Mouse (Mus musculus): Measurements from ENCODE around the gene Bmp7. TPM values are rescaled to one million over a fixed set of nuclear protein-coding genes. Genes with fewer than 3 reads are reported as not detected.

Bmp7 gene
- total and polyA plus RNA-seq, 3 experiments, result 0.05 TPM; not detected in 2

- Histone ChIP-seq H3K9me3 (replicated peaks) (peaks cover 82% of the 10 kb centered on the region), H3K4me3 (ENCODE audit: low read depth, low read length) (no peak overlapping the region), H3K4me1 (ENCODE audit: insufficient read depth, low read depth, low read length) (no peaks in the 10 kb centered on the region), H3K27me3 (ENCODE audit: insufficient read depth, low read length) (no peaks in the 10 kb centered on the region; the same call in 1 of the 2 replicates), H3K36me3 (replicated peaks) (no peaks in the 10 kb centered on the region)
- no peak for DNase-seq (ENCODE audit: low spot score)
- no peak for ATAC-seq (ENCODE audit: extremely low read depth, insufficient number of reproducible peaks, low FRiP score, poor library complexity, severe bottlenecking)
- TF ChIP-seq CTCF (IDR thresholded peaks at IDR 0.05; ENCODE audit: low read depth, low read length), result no peak
- TF ChIP-seq GATA1 (IDR thresholded peaks at IDR 0.05; ENCODE audit: borderline replicate concordance, low read length), result no peak
- TF ChIP-seq POLR2AphosphoS5 (IDR thresholded peaks at IDR 0.05; ENCODE audit: insufficient replicate concordance, low read depth, low read length), result no peak
- TF ChIP-seq TAL1 (conservative IDR thresholded peaks at IDR 0.05; ENCODE audit: low read depth, low read length), result no peak
- no peak for TF ChIP-seq GATA2 (IDR thresholded peaks at IDR 0.05; ENCODE audit: borderline replicate concordance, low read depth, low read length)
Observed at GRCm38 (mm10) chr2:172833196-172833595, 106.9 kb downstream of the Bmp7 start.

- H3K27me3 ChIP-seq (ENCODE audit: insufficient read depth, low read length), result no peaks in the 10 kb centered on the region
- no peak overlapping the region for H3K4me3 ChIP-seq (ENCODE audit: low read depth, low read length)
- DNase-seq (ENCODE audit: low spot score), result no peak
- H3K4me1 ChIP-seq (ENCODE audit: insufficient read depth, low read depth, low read length), result no peaks in the 10 kb centered on the region
- no peaks in the 10 kb centered on the region for H3K36me3 ChIP-seq (replicated peaks)
- H3K9me3 ChIP-seq (replicated peaks), result peaks cover 82% of the 10 kb centered on the region
- TF ChIP-seq POLR2AphosphoS5 (IDR thresholded peaks at IDR 0.05; ENCODE audit: insufficient replicate concordance, low read depth, low read length) (no peak), CTCF (IDR thresholded peaks at IDR 0.05; ENCODE audit: low read depth, low read length) (no peak), TAL1 (conservative IDR thresholded peaks at IDR 0.05; ENCODE audit: low read depth, low read length) (no peak), GATA1 (IDR thresholded peaks at IDR 0.05; ENCODE audit: borderline replicate concordance, low read length) (no peak), GATA2 (IDR thresholded peaks at IDR 0.05; ENCODE audit: borderline replicate concordance, low read depth, low read length) (no peak)
- no peak for ATAC-seq (ENCODE audit: extremely low read depth, insufficient number of reproducible peaks, low FRiP score, poor library complexity, severe bottlenecking)
Observed at GRCm38 (mm10) chr2:172831762-172832161, 108.4 kb downstream of the Bmp7 start.

GRCm38 (mm10) chr2:172831133-172831532 lies 109.0 kb downstream of the Bmp7 start:
- H3K4me3 ChIP-seq (ENCODE audit: low read depth, low read length), result no peak overlapping the region
- ATAC-seq (ENCODE audit: extremely low read depth, insufficient number of reproducible peaks, low FRiP score, poor library complexity, severe bottlenecking), result 0 out of 2 replicates have a peak, but pooled peaks have one; percentile 5
- no peak for DNase-seq (ENCODE audit: low spot score)

GRCm38 (mm10) chr2:172828229-172828628 lies 111.9 kb downstream of the Bmp7 start:
- TF ChIP-seq POLR2AphosphoS5 (IDR thresholded peaks at IDR 0.05; ENCODE audit: insufficient replicate concordance, low read depth, low read length) (no peak), GATA1 (IDR thresholded peaks at IDR 0.05; ENCODE audit: borderline replicate concordance, low read length) (no peak), TAL1 (conservative IDR thresholded peaks at IDR 0.05; ENCODE audit: low read depth, low read length) (no peak), CTCF (IDR thresholded peaks at IDR 0.05; ENCODE audit: low read depth, low read length) (no peak), GATA2 (IDR thresholded peaks at IDR 0.05; ENCODE audit: borderline replicate concordance, low read depth, low read length) (no peak)
- Histone ChIP-seq H3K4me1 (ENCODE audit: insufficient read depth, low read depth, low read length) (no peaks in the 10 kb centered on the region), H3K36me3 (replicated peaks) (no peaks in the 10 kb centered on the region), H3K9me3 (replicated peaks) (peaks cover 83% of the 10 kb centered on the region), H3K27me3 (ENCODE audit: insufficient read depth, low read length) (no peaks in the 10 kb centered on the region), H3K4me3 (ENCODE audit: low read depth, low read length) (no peak overlapping the region)
- no peak for ATAC-seq (ENCODE audit: extremely low read depth, insufficient number of reproducible peaks, low FRiP score, poor library complexity, severe bottlenecking)
- DNase-seq (ENCODE audit: low spot score), result no peak

More at GRCm38 (mm10) chr2:172831133-172831532, 109.0 kb downstream of the Bmp7 start:
- TF ChIP-seq POLR2AphosphoS5 (IDR thresholded peaks at IDR 0.05; ENCODE audit: insufficient replicate concordance, low read depth, low read length) (no peak), GATA1 (IDR thresholded peaks at IDR 0.05; ENCODE audit: borderline replicate concordance, low read length) (no peak), CTCF (IDR thresholded peaks at IDR 0.05; ENCODE audit: low read depth, low read length) (peak; percentile 40; the same call in 1 of the 2 replicates), TAL1 (conservative IDR thresholded peaks at IDR 0.05; ENCODE audit: low read depth, low read length) (no peak), GATA2 (IDR thresholded peaks at IDR 0.05; ENCODE audit: borderline replicate concordance, low read depth, low read length) (no peak)
- H3K27me3 ChIP-seq (ENCODE audit: insufficient read depth, low read length), result no peaks in the 10 kb centered on the region
- peaks cover 83% of the 10 kb centered on the region for H3K9me3 ChIP-seq (replicated peaks)
- no peaks in the 10 kb centered on the region for H3K4me1 ChIP-seq (ENCODE audit: insufficient read depth, low read depth, low read length)
- H3K36me3 ChIP-seq (replicated peaks), result no peaks in the 10 kb centered on the region

GRCm38 (mm10) chr2:172827564-172827963 lies 112.6 kb downstream of the Bmp7 start:
- no peak overlapping the region for H3K4me3 ChIP-seq (ENCODE audit: low read depth, low read length)
- DNase-seq (ENCODE audit: low spot score) (no peak), ATAC-seq (ENCODE audit: extremely low read depth, insufficient number of reproducible peaks, low FRiP score, poor library complexity, severe bottlenecking) (no peak)
- H3K9me3 ChIP-seq (replicated peaks), result peaks cover 81% of the 10 kb centered on the region
- H3K36me3 ChIP-seq (replicated peaks), result no peaks in the 10 kb centered on the region
- no peaks in the 10 kb centered on the region for H3K27me3 ChIP-seq (ENCODE audit: insufficient read depth, low read length)
- H3K4me1 ChIP-seq (ENCODE audit: insufficient read depth, low read depth, low read length), result no peaks in the 10 kb centered on the region
- no peak for TF ChIP-seq GATA1 (IDR thresholded peaks at IDR 0.05; ENCODE audit: borderline replicate concordance, low read length)
- TF ChIP-seq CTCF (IDR thresholded peaks at IDR 0.05; ENCODE audit: low read depth, low read length), result no peak
- TF ChIP-seq TAL1 (conservative IDR thresholded peaks at IDR 0.05; ENCODE audit: low read depth, low read length), result no peak
- TF ChIP-seq GATA2 (IDR thresholded peaks at IDR 0.05; ENCODE audit: borderline replicate concordance, low read depth, low read length), result no peak
- TF ChIP-seq POLR2AphosphoS5 (IDR thresholded peaks at IDR 0.05; ENCODE audit: insufficient replicate concordance, low read depth, low read length), result no peak

GRCm38 (mm10) chr2:172825785-172826145 lies 114.4 kb downstream of the Bmp7 start:
- DNase-seq (ENCODE audit: low spot score), result no peak
- Histone ChIP-seq H3K27me3 (ENCODE audit: insufficient read depth, low read length) (no peaks in the 10 kb centered on the region), H3K9me3 (replicated peaks) (peaks cover 83% of the 10 kb centered on the region), H3K4me3 (ENCODE audit: low read depth, low read length) (no peak overlapping the region), H3K4me1 (ENCODE audit: insufficient read depth, low read depth, low read length) (no peaks in the 10 kb centered on the region), H3K36me3 (replicated peaks) (no peaks in the 10 kb centered on the region)
- TF ChIP-seq TAL1 (conservative IDR thresholded peaks at IDR 0.05; ENCODE audit: low read depth, low read length), result no peak
- TF ChIP-seq GATA1 (IDR thresholded peaks at IDR 0.05; ENCODE audit: borderline replicate concordance, low read length), result no peak
- no peak for TF ChIP-seq CTCF (IDR thresholded peaks at IDR 0.05; ENCODE audit: low read depth, low read length)
- no peak for TF ChIP-seq POLR2AphosphoS5 (IDR thresholded peaks at IDR 0.05; ENCODE audit: insufficient replicate concordance, low read depth, low read length)
- no peak for ATAC-seq (ENCODE audit: extremely low read depth, insufficient number of reproducible peaks, low FRiP score, poor library complexity, severe bottlenecking)

All from G1E (cell line).